Mouse (Mus musculus): Measurements from ENCODE around the gene Prkab1. TPM values are rescaled to one million over a fixed set of nuclear protein-coding genes. Genes with fewer than 3 reads are reported as not detected.

Prkab1 gene
- total RNA-seq, 2 experiments from 2014 or later: 20.3 to 23.5 TPM

GRCm38 (mm10) chr5:116018784-116019183, 5.5 kb downstream of the Prkab1 start:
- no peak for DNase-seq (ENCODE audit: low spot score in 2 of 2)

GRCm38 (mm10) chr5:116018196-116018595, 6.1 kb downstream of the Prkab1 start:
- no peak for DNase-seq (ENCODE audit: low spot score in 2 of 2)

- DNase-seq (ENCODE audit: low spot score in 2 of 2): no peak
These were observed 6.9 kb downstream of the Prkab1 start for GRCm38 (mm10) chr5:116017391-116017790.

GRCm38 (mm10) chr5:116016542-116016941, 7.8 kb downstream of the Prkab1 start:
- DNase-seq (ENCODE audit: low spot score in 2 of 2): no peak

- DNase-seq (ENCODE audit: low spot score in 2 of 2): no peak
These were observed 10.1 kb downstream of the Prkab1 start for GRCm38 (mm10) chr5:116014237-116014636.

- DNase-seq (ENCODE audit: low spot score in 2 of 2): no peak
These were observed 10.5 kb downstream of the Prkab1 start for GRCm38 (mm10) chr5:116013821-116014220.

- DNase-seq (ENCODE audit: low spot score in 2 of 2): no peak
These were observed 11.8 kb downstream of the Prkab1 start for GRCm38 (mm10) chr5:116012503-116012902.

GRCm38 (mm10) chr5:116011700-116012099, 12.6 kb downstream of the Prkab1 start:
- no peak for DNase-seq (ENCODE audit: low spot score in 2 of 2)

- no peak for DNase-seq (ENCODE audit: low spot score in 2 of 2)
These were observed 14.3 kb downstream of the Prkab1 start for GRCm38 (mm10) chr5:116009884-116010627.

GRCm38 (mm10) chr5:116009091-116009851, 15.0 kb downstream of the Prkab1 start:
- no peak for DNase-seq (ENCODE audit: low spot score in 2 of 2)

GRCm38 (mm10) chr5:116007723-116008122, 16.6 kb downstream of the Prkab1 start:
- DNase-seq (ENCODE audit: low spot score in 2 of 2): no peak

GRCm38 (mm10) chr5:116006324-116007099, 17.8 kb downstream of the Prkab1 start:
- no peak for DNase-seq (ENCODE audit: low spot score in 2 of 2)

- DNase-seq (ENCODE audit: low spot score in 2 of 2): peak in 1 of 2 experiments; percentile 43
These were observed 20.0 kb downstream of the Prkab1 start for GRCm38 (mm10) chr5:116004271-116004670.

GRCm38 (mm10) chr5:116003825-116004224, 20.5 kb downstream of the Prkab1 start:
- no peak for DNase-seq (ENCODE audit: low spot score in 2 of 2)

GRCm38 (mm10) chr5:116003154-116003553, 21.2 kb downstream of the Prkab1 start:
- DNase-seq (ENCODE audit: low spot score in 2 of 2): no peak

GRCm38 (mm10) chr5:115997376-115997775, 26.9 kb downstream of the Prkab1 start:
- no peak for DNase-seq (ENCODE audit: low spot score in 2 of 2)

- no peak for DNase-seq (ENCODE audit: low spot score in 2 of 2)
These were observed 30.2 kb downstream of the Prkab1 start for GRCm38 (mm10) chr5:115994101-115994500.

GRCm38 (mm10) chr5:115991717-115992116, 32.6 kb downstream of the Prkab1 start:
- DNase-seq (ENCODE audit: low spot score in 2 of 2): no peak

GRCm38 (mm10) chr5:115987284-115987683, 37.0 kb downstream of the Prkab1 start:
- no peak for DNase-seq (ENCODE audit: low spot score in 2 of 2)

- no peak for DNase-seq (ENCODE audit: low spot score in 2 of 2)
These were observed 39.2 kb downstream of the Prkab1 start for GRCm38 (mm10) chr5:115985101-115985500.

GRCm38 (mm10) chr5:115984392-115984791, 39.9 kb downstream of the Prkab1 start:
- DNase-seq (ENCODE audit: low spot score in 2 of 2): no peak

Data from layer of hippocampus, postnatal 14 days (tissue).